Mouse (Mus musculus): ENCODE measurements at regions not wholly inside any gene's neighbourhood (a gene's known extent, or its start where the extent isn't known, plus 50 kb on each side); places are given as distances from the start of the nearest gene placed in this dataset.
"Not testable (repeated sequence)": the region's sequence is repeated elsewhere in the genome, so short reads cannot be mapped to it uniquely, and the experiment has no call there.

DNA sequence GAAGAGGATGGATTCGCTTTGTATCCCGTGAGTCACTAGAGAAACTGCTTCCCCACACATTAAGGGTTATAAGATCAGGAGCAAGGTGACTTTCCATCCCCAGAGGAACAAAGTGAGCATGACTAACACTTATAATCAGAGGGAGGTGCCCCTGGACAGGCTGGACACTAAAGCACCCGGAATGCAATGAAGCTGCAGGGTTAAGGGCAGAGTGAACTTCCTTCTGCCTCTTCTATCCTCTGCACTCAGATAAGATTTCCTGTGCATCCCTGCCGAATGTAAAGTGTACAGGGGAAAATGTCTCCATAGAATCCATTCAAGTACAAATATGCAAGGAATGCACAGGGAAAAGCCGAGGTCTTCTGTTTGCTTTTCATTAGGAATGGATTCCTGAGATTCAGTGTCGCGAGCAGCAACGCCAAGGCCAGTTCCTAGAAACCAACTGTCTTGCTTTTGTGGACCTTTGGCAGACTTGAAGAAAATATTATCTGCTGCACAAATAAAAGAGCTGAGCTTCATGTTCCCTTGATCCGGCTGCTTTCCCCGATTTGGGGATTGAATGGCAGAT lies 58.5 kb upstream of the Fbxl7 start:
- DNase-seq (ENCODE audit: low spot score in 2 of 2) = no peak

DNA sequence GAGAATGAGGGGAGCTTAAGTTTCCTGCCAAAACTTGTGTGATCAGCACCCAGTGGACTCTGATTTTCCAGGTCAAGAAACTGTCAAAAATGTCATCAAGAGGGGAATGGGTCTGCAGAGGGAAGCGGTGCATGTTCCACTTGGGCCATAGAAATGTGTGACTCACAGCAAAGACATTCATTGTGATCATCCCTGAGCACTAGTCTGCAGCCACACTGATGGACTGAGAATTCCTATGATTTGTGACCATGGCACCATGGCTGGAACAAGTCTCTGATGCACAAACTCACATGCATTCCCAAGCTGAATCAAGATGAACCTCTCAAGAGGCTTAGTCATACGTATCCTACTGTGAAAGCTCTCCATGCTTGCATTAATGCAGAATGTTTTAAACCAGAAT lies 63.6 kb upstream of the Fbxl7 start:
- no peak for DNase-seq (ENCODE audit: low spot score in 2 of 2)

DNA sequence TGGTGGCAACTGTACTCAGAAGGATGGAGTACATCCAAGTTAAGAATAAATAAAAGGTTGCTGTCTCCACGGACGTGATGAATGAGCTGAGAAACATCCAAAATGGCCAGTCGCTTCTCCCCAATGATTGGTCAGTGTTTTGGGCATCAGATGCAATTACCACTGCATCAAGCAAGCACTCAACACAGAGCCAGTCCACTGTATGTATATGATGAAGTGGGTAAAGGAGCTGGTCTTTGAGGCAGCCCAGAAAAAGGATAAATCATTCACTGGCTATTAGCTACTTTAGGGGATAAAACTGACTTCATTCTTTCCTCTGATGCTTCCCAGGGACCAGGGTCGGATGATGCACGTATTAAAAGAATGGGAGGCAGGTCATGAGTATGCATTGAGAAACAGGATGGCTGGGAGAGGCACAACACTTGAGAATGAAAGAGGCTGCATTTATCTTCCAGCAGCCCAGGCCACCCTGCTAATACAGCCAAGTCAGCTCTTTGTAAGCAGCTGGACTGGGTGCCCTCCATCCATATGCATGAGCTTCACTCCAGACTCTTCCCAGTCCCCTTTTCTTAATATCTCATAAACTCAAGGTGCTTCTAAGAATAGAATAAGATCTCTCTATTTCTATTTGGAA lies 73.1 kb upstream of the Fbxl7 start:
- no peak for DNase-seq (ENCODE audit: low spot score in 2 of 2)

DNA sequence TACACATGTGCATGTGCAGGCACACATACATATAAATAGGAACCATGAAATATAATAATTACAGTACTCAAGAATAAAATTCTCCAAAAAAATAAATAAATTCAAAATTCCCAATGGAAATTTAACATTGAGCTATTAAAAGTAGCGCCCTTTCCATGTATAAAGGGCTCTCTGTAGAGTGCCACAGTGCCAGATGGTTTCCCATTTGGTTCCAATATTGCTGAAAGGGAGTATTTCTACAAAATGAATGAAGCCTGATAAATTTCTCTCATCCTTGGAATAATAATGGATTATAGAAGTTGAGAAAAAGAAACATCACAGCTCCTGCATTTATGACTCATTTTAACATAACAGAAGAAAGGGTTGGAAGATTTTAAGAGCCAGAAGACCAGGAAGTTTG lies 75.4 kb upstream of the Fbxl7 start:
- DNase-seq (ENCODE audit: low spot score in 2 of 2) = no peak

DNA sequence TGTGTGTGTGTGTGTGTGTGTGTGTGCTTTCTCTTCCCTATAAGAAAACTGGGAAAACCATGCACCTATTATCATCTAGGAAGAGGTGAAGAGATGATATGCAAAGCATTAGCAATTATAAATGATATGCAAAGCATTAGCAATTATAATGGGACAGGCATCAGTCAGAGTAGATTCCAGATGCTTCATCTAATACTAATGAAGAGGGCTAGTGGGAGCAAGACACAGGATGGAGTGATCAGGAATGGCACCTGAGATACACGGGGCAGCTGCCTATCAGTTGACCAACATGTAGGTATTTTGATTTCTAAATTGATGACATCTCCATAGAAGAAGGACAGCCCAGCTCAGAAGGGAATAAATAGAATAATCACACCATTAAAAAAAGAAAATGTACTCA lies 97.7 kb upstream of the Fbxl7 start:
- DNase-seq (ENCODE audit: low spot score in 2 of 2) = no peak

DNA sequence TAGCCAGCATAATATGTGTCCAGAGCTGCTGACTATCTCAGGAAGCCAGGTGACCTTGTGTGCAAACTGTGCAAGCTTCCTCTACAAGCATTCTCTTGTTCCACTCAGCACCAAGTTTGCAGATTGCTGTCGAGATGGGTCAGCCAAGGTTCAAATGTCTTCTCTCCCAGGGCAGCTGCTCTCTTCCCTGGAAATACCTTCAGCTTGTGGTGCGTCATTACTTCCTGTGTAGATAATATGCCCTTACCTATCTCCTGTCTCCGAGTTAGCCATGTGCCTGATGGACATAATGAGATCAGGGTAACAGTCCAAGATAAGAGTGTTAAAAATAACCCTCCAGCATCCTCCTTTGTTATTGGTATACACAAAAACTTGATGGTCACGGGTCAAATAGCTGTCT lies 113.7 kb upstream of the Fbxl7 start:
- no peak for DNase-seq (ENCODE audit: low spot score in 2 of 2)

DNA sequence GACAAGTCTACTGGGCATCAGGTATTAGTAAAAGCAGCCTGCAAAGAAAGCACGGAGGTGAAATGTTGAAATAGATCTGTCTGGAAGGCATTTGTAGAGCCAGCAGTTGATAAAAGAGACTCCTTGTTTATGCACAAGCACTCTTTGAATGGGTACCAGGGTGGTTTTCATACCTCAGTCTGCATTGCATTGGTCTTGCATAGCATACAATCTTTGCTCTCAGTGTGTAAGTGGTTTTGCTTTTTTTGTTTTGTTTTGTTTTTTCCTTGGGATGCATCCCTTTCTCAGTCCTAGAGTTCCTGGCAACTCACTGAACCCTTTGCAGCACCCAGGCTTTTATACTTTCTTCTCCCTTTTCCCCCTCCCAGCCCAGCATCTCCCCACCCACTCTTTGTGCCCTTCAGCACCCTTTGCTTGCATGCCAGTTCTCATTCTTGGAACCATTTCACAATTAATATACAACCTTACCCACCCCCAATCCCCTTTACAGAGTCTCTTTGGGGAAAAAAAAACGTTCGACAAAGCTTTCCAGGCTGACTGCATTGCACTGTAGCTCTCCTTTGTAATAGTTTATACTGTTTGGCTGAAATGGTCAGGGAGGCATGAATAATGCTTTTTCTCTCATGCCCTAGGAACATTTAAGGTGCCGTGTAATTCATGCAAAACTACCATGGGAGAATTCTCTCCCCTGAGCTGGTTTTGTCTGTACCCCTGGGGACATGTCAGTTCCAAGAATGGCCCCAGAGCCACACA lies 118.7 kb upstream of the Fbxl7 start:
- no peak for DNase-seq (ENCODE audit: low spot score in 2 of 2)

DNA sequence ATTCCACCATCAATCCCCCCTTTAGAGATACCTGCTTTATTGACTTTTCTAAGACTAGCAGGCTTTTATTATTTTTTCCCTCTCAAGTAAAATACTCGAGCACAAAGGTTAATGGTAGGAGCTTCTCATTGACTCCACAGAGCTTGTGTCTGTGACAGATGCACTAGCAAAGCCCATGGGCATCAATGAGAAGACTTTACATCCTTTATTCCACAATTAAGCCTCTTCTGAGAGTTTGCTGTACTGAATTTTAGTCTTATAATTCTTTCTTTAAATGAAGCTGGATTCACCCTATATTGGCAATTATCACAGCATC lies 119.2 kb upstream of the Fbxl7 start:
- DNase-seq (ENCODE audit: low spot score in 2 of 2) = no peak

DNA sequence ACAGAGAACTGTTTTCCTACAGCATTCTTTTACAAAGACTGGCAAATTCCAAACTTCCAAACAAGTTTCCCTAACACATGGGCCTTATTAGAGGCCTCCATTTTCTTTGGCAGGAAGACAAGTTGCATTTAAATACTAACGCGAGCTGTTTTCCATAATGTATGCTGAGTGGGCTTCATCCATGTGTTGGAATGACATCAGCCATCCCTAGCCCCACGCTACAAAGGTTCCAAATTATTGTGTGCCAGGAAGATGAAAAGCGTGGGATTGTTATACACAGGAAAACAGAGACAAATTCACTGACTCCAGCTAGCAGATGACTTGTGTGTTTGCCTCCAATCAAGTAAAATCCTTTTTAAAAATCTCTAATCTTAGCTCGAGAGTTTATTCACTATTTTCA lies 125.1 kb upstream of the Fbxl7 start:
- DNase-seq (ENCODE audit: low spot score in 2 of 2) = no peak

DNA sequence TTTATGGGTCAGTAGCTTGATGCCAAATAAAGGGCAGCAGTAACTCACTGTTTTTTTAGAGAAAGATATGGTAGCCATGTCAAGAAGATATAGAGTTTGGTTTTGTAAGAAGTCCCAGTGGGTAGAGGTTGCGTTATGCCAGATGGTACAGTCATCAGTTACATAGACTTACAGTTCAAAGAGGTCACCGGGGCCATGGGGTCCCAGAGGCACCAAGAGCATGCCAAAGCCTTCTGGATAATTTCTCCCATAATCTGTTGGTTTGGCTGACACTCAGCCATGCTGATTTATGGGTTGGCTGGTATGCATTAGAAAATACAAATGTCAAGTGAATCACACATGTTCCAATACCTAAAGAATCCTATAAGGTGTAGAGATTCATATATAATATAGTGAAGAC lies 137.9 kb upstream of the Fbxl7 start:
- no peak for DNase-seq (ENCODE audit: low spot score in 2 of 2)

DNA sequence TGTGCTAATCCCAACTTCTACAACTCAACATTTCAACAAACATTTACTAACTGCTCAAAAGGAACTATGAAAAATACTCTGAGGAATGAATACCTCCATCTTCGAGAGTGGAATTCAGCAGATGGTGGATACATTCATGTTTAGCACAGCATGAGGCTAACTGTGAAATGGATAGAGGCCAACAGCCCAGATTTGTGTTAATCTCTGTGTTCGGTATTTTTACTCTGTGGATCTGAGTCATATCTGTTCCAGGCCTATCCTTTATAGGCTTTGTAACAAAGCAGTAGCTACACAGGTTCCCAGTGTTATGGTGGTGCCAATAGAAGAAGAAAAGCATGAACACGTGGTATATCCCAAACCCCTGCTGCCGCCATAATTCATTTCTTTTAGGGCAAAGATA lies 148.4 kb upstream of the Fbxl7 start:
- DNase-seq (ENCODE audit: low spot score in 2 of 2) = peak; percentile 47 to 48

DNA sequence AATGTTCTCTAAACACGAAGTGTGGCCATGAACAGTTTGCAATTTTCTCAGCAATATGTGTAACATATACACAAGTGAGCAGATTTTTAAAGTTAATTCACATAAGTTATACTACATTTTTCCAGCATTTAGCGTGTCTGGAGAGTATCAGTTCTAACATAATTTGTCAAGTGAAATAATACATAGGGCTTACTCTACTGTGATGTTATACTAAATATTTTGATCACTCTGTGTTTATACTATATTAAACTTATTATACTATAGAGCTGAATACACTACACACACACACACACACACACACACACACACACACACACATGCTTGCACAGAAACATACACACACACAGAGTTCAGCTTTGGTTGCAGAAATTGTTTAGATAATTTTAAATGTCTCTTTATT lies 155.3 kb upstream of the Fbxl7 start:
- no peak for DNase-seq (ENCODE audit: low spot score in 2 of 2)

DNA sequence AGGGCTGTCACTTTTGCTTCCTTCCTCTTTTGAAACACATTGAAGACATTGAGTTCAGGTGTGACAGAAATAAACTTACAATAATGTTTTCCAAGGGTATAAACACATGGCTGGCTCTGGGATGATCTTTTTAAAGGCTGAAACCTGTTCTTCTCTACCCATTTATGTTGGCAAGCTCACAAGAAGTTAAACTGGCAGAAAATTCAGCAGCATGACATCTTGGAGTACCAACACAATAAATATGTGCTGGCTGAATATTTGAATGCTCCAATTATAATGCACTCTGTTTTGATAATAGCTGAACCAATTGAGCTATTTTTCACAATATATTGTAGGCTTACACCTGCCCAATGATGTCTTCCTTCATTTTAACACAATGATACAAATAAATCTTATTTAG lies 168.1 kb upstream of the Fbxl7 start:
- no peak for DNase-seq (ENCODE audit: low spot score in 2 of 2)

DNA sequence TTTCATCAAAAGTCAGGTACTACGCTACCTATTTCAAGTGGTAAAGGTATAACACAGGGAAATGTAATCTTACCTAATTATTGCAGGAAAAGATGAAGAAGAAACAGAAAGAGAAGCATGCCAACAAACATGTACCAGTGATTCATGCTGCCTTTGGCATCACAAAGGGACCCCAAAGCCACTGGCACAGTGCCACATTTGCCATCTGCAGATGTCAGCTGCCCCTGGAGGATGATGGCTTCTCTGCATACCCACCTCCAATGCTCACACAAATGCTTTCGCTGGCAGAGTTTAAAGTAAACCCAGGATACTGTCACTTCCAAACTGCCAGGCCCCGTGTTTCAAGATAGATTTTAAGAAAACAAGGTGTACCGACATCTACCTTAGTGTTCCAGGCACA lies 168.6 kb upstream of the Fbxl7 start:
- no peak for DNase-seq (ENCODE audit: low spot score in 2 of 2)

DNA sequence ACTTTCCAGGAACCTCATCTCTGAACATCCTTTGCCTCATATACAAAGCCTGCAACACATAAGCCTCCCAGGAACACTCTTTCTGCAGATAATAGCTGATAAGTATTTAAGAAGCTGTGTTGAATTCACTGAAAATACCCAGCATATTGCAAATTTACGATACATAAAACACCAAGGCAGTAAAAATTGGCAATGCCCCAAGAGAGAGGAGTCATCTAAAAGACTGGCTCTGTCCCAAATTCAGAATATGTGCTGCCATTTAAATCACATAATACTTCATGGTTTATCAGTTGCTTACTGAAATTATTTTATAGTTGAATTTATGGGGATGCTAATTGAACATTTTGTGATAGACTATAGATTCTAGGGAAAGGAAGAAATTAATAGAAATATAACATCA lies 172.3 kb upstream of the Fbxl7 start:
- no peak for DNase-seq (ENCODE audit: low spot score in 2 of 2)

DNA sequence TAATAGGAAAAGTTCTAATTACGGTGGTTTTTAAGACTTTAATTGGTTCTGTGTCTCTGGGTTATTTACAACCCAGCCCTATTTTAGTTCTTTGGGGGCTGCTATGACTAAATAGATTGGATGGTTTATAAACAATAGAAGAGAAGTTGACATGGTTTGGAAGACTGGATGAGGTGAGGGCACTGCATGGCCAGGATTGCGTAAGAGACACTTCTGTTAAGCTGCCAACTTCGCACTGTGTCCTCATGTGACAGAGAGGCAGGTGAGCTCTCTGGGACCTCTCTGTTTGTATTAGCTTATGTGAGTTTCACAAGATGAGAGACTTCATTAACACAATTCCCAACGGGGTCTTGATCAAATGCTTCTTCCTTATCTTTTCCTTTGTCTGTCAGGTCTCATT lies 182.5 kb upstream of the Fbxl7 start:
- no peak for DNase-seq (ENCODE audit: low spot score in 2 of 2)

DNA sequence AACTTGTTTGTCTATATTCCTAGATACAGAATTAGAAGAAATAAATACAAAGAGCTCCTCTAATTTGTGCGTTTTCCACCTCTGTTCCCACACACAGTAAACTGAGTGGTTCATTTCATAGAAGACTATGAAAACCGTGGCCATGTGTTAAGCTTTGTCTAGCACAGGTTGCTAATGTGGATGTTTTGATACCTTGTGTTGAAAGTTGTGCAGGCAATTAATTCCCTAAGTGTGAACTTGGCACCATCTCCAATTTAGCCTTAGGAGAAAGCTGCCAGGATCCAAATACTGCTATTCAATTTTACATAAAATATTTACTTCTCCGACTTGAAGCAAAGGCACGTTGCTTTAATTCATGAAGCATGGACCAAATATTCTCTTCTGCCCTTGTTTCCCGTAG lies 187.4 kb upstream of the Fbxl7 start:
- DNase-seq (ENCODE audit: low spot score in 2 of 2) = no peak

DNA sequence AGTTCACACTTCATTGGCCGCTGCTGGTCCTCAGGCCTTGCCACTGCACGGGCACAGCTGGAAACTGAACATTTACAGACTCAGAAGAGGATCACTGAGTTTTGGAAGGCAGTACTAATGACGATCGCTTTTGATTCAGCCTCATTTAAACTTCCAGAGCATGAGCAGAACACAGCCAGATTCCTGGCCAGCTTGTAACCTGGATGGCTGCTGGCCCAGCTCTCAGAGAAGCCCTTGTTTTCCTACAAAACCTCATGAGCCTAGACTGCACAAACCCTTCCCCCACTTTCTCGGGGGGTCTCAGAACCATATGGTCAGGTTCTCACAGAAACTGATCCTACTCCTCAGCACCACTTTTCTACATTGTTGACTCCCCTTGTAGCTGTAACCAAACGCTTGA lies 188.2 kb upstream of the Fbxl7 start:
- no peak for DNase-seq (ENCODE audit: low spot score in 2 of 2)

DNA sequence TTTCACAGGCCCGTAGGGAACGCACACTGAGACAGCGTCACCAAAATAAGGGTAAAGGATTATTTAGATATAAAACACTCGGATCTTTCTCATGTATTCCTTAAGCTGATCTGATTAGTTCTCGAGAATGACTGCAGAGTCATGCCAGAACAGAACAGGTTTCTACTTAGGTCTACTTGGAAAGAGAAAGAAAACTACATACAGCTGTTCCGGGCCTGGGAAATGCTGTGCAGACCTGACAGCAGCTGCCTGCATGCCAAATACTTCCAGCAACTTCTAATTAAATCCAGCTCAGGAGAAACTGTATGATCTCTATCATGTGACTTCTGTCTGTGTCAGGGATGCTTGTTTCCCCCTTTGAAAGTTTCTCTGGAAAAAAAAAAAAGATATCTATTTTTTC lies 193.8 kb upstream of the Fbxl7 start:
- no peak for DNase-seq (ENCODE audit: low spot score in 2 of 2)

DNA sequence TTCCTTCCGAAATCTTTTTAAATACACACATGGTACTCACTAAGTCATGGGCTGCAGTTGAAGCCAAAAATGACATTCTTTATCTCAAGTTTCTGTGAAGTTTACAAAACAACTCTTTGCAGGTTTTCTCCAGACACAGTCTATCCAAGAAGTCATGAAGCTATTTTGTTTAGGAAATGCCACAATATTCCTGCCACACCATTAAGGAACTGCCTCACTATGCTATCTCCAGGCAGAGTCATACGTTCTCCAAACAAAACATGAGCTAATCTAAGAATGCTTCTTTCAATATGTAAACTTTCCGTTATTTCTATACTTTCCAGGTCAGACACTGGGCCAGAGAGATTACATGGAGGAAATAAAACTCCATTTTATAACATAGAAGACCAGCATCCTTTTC lies 198.7 kb upstream of the Fbxl7 start:
- no peak for DNase-seq (ENCODE audit: low spot score in 2 of 2)

DNA sequence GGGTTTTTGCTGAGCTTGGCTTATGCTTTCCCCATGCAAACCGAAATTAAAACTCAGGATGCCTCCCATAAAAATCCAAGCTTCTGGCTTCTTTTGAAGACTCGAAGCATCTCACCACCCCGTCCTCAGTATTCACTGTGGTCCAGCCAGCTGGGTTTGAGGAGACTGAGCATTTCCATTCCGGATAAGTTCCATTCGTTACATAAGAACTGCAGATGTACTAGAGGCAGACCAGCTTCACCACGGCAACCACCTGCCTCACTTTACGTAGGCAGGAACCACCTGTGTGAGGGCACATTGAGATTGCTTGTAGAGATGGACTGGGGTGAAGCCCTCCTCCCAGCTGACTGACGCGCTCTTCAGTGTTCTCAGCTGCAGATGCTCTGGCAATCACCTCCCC lies 199.9 kb upstream of the Fbxl7 start:
- DNase-seq (ENCODE audit: low spot score in 2 of 2) = peak; percentile 22 to 50

DNA sequence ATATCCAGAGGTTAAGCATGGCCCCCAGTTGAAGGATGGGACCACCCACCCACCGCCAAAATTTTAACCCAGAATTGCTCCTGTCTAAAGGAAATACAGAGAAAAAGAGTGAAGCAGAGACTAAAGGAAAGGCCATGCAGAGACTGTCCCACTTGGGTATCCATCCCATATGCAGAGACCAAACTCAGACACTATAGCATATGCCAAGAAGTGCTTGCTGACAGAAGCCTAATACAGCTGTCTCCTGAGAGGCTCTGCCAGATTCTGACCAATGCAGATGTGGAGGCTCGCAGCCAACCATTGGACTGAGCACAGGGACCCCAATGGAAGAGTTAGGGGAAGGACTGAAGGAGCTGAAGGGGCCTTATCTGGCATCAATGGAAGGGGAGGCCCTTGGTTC lies 206.2 kb upstream of the Fbxl7 start:
- DNase-seq (ENCODE audit: low spot score in 2 of 2) = not testable (repeated sequence)

DNA sequence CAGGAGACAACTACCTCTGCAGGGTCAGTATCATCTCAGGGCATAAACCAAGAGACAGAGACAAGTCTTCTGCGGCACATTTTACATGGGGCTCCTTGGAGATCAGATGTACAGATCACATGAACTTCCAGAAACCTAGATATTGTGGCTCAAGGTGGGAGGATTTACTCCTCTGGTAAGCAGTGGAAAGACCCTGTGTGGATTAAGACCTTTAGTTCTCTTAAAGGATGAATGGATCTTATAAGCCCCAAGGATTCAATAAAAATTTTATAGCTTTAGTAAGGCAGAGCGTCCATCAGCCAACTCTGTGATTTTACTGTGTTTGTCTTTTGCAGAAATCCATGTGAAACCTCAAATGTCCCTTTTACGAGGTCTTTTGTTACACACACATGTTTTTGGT lies 213.8 kb upstream of the Fbxl7 start:
- DNase-seq (ENCODE audit: low spot score in 2 of 2) = no peak

DNA sequence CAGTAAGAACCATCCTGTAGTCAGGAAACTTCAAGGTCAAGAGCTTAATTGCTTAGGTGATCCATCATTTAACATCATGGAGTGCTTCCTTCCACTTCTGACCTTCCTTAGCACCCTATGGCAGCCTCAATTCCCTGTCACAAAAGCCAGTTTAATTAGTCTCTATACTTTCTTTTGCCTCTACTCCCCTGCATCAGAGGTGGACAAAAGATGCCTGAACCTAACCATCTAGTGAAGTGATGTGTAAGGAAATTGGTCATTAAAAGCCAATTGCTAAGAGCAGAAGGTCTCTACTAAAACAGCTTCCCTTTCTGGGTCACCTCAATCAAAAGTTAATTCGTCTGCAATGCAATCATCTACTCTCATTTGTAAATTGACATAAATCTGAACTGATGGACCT lies 234.3 kb upstream of the Fbxl7 start:
- DNase-seq (ENCODE audit: low spot score in 2 of 2) = no peak
